ENCODE assay signal across 8 mouse cellular contexts in the genomic region with DNA sequence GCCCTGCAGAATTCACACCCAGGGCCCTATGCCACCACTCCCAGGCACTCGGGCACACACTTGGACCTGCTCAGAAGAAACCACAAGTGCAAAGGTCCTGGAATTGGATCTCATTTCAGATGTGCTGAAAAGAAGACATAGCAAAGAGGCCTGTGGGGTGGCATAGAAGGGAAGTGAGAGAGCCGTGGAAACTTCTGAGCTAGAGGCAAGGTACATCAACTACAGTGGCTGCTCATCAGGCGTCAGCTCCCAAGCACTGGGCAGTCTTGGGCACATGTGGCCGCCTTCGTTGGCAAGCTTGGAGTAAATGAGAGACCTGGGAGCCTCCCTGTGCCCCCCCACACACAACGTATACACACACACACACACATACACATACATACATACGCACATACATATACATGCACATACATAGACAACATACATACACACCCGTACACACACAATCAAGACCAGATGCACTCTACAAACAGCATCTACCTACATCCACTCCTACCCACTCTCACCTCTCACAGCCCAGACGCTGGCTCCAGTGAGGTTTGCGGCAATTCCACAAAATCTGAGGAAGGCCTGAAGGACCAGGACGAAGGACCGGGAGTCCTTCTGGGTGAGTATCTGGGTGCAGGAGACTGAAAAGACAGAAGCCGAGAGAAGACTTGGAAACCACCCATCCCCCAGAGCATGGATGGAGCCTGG. TPM values are rescaled to one million over a fixed set of nuclear protein-coding genes. Genes with fewer than 3 reads are reported as not detected.
DNase-seq lines count a peak whose midpoint lies in the region; ATAC-seq lines count a peak whose summit lies in the region.

A gene (minus strand): TSS at position 631 of the 696 bp plus-strand sequence.

- peak within 1 kb of the TSS; percentile 72 for H3K9ac ChIP-seq in embryonic facial prominence, embryonic 11.5 days (replicated peaks; ENCODE audit: low read length)
- peak within 1 kb of the TSS; percentile 74 for H3K9ac ChIP-seq in hindbrain, embryonic 13.5 days
- peak within 1 kb of the TSS; percentile 74 for H3K9ac ChIP-seq in midbrain, embryonic 16.5 days (ENCODE audit: low read depth, low read length)

- intact Hi-C loops in left cerebral cortex, postnatal 14 days (cut with DNase I) = no loop called here

- DNase-seq in left cerebral cortex, postnatal 14 days (ENCODE audit: low spot score in 2 of 2) = no peak
- DNase-seq in left cerebral cortex, adult 11 months (ENCODE audit: low spot score) = no peak
- DNase-seq in embryonic facial prominence, embryonic 11.5 days (ENCODE audit: low spot score) = no peak
- DNase-seq in adrenal gland, postnatal 4 days (ENCODE audit: low spot score in 2 of 2) = no peak
- DNase-seq in MN1 (ENCODE audit: low spot score) = no peak
- DNase-seq in ovary, adult 18-20 months (ENCODE audit: low spot score) = no peak

- peak within 1 kb of the TSS; percentile 66 for H3K4me2 ChIP-seq in embryonic facial prominence, embryonic 11.5 days (ENCODE audit: low read depth, low read length)
- H3K4me2 ChIP-seq in hindbrain, embryonic 13.5 days = peak within 1 kb of the TSS; percentile 66
- peak within 1 kb of the TSS; percentile 71 for H3K4me2 ChIP-seq in midbrain, embryonic 16.5 days (ENCODE audit: low read length)

- 94% methylated on average over 13 of the region's 13 CpGs for WGBS in embryonic facial prominence, embryonic 11.5 days
- 94% methylated on average over 13 of the region's 13 CpGs for WGBS in hindbrain, embryonic 13.5 days
- WGBS in midbrain, embryonic 16.5 days = 93% methylated on average over 13 of the region's 13 CpGs

- H3K4me3 ChIP-seq in embryonic facial prominence, embryonic 11.5 days (ENCODE audit: low read depth, low read length) = peak within 1 kb of the TSS; percentile 38
- H3K4me3 ChIP-seq in hindbrain, embryonic 13.5 days = peak within 1 kb of the TSS; percentile 44
- H3K4me3 ChIP-seq in midbrain, embryonic 16.5 days (ENCODE audit: low read depth, low read length) = peak within 1 kb of the TSS; percentile 48

- H3K27me3 ChIP-seq in embryonic facial prominence, embryonic 11.5 days (ENCODE audit: control insufficient read depth, insufficient read depth, low read length) = no peaks in the 10 kb centered on the region
- 0 out of 2 replicates have a peak, but pooled peaks cover 4% of the 10 kb centered on the region for H3K27me3 ChIP-seq in hindbrain, embryonic 13.5 days
- H3K27me3 ChIP-seq in midbrain, embryonic 16.5 days (ENCODE audit: control insufficient read depth, insufficient read depth, low read depth, low read length) = no peaks in the 10 kb centered on the region

- no peaks in the 10 kb centered on the region for H3K9me3 ChIP-seq in embryonic facial prominence, embryonic 11.5 days (replicated peaks; ENCODE audit: control insufficient read depth, low read length)
- H3K9me3 ChIP-seq in hindbrain, embryonic 13.5 days = no peaks in the 10 kb centered on the region
- no peaks in the 10 kb centered on the region for H3K9me3 ChIP-seq in midbrain, embryonic 16.5 days (replicated peaks; ENCODE audit: control insufficient read depth, low read length, poor library complexity, severe bottlenecking)

- H3K4me1 ChIP-seq in embryonic facial prominence, embryonic 11.5 days (ENCODE audit: control insufficient read depth, insufficient read depth, low read length) = no peaks in the 10 kb centered on the region
- H3K4me1 ChIP-seq in hindbrain, embryonic 13.5 days (replicated peaks) = peaks cover 13% of the 10 kb centered on the region; the same call in 1 of the 2 replicates
- peaks cover 5% of the 10 kb centered on the region for H3K4me1 ChIP-seq in midbrain, embryonic 16.5 days (ENCODE audit: control insufficient read depth, insufficient read depth, low read length)

- no peak for ATAC-seq in embryonic facial prominence, embryonic 11.5 days (replicated peaks; ENCODE audit: insufficient number of reproducible peaks, low FRiP score, low TSS enrichment, low read depth)
- ATAC-seq in hindbrain, embryonic 13.5 days (ENCODE audit: low FRiP score) = no peak
- ATAC-seq in midbrain, embryonic 16.5 days = no peak

- no peaks in the 10 kb centered on the region for H3K36me3 ChIP-seq in embryonic facial prominence, embryonic 11.5 days (replicated peaks; ENCODE audit: control insufficient read depth, insufficient read depth, low read depth, low read length)
- no peaks in the 10 kb centered on the region for H3K36me3 ChIP-seq in hindbrain, embryonic 13.5 days
- H3K36me3 ChIP-seq in midbrain, embryonic 16.5 days (ENCODE audit: control insufficient read depth, insufficient read depth, low read length) = no peaks in the 10 kb centered on the region

- peak within 1 kb of the TSS; percentile 70 for H3K27ac ChIP-seq in embryonic facial prominence, embryonic 11.5 days (replicated peaks; ENCODE audit: low read depth, low read length)
- H3K27ac ChIP-seq in hindbrain, embryonic 13.5 days = peak within 1 kb of the TSS; percentile 96
- H3K27ac ChIP-seq in midbrain, embryonic 16.5 days (ENCODE audit: low read length) = peak within 1 kb of the TSS; percentile 96

RNA-seq across cellular contexts. Expression of the gene that starts here (rescaled TPM):
- total RNA-seq in left cerebral cortex, postnatal 14 days (2021) = 10 to 100 TPM; 10.3 to 11.1 TPM
- polyA plus RNA-seq in embryonic facial prominence, embryonic 11.5 days (2014; fragmentation: Nextera tagmentation; extraction: Ambion mirVana) = 1.6 and 3.2 TPM in 2 replicates
- polyA plus RNA-seq in hindbrain, embryonic 13.5 days (2015; fragmentation: Nextera tagmentation; extraction: Ambion mirVana) = 9.8 and 10.1 TPM in 2 replicates
- polyA plus RNA-seq in midbrain, embryonic 16.5 days (2015; fragmentation: Nextera tagmentation; extraction: Ambion mirVana) = 15.2 and 17.7 TPM in 2 replicates
- 1 to 10 TPM; 2.7 to 3.2 TPM for total RNA-seq in adrenal gland, postnatal 4 days (2021)
